Mouse (Mus musculus) splenic B cell, adult 2 months (primary cell): ENCODE results near the gene Peli2.

Experiments
- DNase-seq: peaks from one replicate; pipeline ENCODE4 v3.0.0-alpha.2; 2011; ENCODE audit warnings: low read depth, low spot score
- H3K27me3 ChIP-seq: 2 replicates; pipeline ENCODE4 v1.6.1; 2012; ENCODE audit warnings: mild to moderate bottlenecking, low read length, moderate library complexity, mixed read lengths; ENCODE audit not compliant: control insufficient read depth, poor library complexity, insufficient read depth, severe bottlenecking
- H3K36me3 ChIP-seq: 2 replicates; pipeline ENCODE4 v1.6.1; 2012; ENCODE audit warnings: mild to moderate bottlenecking, low read length, moderate library complexity, mixed read lengths; ENCODE audit not compliant: control insufficient read depth, poor library complexity, insufficient read depth, severe bottlenecking

Gene Peli2

GRCm38 (mm10) chr14:48132865-48133802 lies 12.5 kb downstream of the Peli2 start:
- Histone ChIP-seq H3K36me3 (no peaks in the 10 kb centered on the region), H3K27me3 (no peaks in the 10 kb centered on the region)
- DNase-seq = no peak

GRCm38 (mm10) chr14:48134344-48134743 lies 13.7 kb downstream of the Peli2 start:
- DNase-seq = no peak
- Histone ChIP-seq H3K27me3 (no peaks in the 10 kb centered on the region), H3K36me3 (no peaks in the 10 kb centered on the region)

DNA sequence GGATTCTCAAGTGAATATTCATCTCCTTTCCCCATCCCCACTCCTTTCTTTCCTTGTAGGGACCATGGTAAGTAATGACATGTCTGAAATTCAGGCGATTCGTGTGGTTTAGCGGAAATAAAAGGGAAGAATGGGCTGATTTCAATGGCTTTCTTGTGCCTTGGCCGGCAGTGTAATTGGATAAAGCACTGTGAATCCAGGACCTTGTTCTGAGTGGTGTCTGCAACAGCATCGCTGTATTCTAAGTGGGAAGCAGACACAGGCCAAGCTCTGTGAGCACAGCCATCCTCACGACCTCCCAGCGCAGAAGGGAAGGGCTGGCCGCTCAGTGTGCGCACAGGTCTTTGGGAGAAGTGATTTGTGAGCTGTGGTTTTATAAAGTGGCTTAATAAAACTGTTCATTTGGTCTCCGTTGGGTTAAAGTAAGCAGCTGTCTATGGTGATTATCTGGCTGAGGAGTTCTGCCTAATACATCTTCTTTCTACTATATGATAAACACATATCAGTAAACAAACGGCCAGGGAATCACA lies 15.3 kb downstream of the Peli2 start:
- no peaks in the 10 kb centered on the region for H3K36me3 ChIP-seq
- no peaks in the 10 kb centered on the region for H3K27me3 ChIP-seq
- no peak for DNase-seq

DNA sequence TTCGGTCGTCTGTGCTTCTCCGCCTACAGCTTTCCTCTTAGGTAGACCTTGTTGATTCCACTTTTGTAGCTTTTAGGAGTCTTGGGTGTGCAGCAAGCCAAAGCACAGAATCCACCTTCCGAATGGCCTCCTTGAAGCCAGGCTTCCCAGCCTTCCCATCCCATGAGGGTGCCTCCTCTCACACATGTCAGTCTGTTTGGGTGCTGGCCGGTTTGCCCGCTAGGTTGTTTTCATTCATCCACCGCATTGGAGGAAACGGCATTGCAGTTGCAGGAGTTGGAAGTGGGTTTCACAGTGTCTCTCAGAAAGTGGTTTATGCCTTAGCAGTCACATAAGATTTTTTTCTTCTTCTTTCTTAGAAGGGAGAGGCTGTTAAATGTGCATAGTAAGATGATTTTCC lies 17.1 kb downstream of the Peli2 start:
- H3K27me3 ChIP-seq = no peaks in the 10 kb centered on the region
- no peaks in the 10 kb centered on the region for H3K36me3 ChIP-seq
- no peak for DNase-seq

DNA sequence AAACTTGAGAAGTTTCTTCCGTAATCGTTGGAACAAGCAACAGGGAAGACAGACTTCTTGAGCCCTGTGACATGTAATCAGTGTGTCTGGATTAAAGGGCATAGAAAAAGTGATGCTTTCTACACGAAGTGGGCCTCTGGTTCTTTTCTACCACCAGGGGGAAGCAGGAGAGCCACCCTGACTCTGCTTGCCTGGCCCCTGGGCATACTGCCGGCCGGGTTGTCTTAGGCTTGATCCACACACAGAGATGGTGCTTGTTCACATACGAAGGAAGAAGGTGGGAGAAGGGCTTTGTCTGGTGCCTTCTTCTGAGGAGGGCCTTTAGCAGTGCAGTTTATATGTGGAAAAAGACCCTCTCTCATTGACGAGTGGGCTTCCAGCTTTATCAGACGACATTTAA lies 17.5 kb downstream of the Peli2 start:
- no peak for DNase-seq
- no peaks in the 10 kb centered on the region for H3K36me3 ChIP-seq

GRCm38 (mm10) chr14:48139409-48139808 lies 18.8 kb downstream of the Peli2 start:
- no peak for DNase-seq
- H3K27me3 ChIP-seq = no peaks in the 10 kb centered on the region
- no peaks in the 10 kb centered on the region for H3K36me3 ChIP-seq

More for the DNA sequence above, 17.5 kb downstream of the Peli2 start:
- no peaks in the 10 kb centered on the region for H3K27me3 ChIP-seq

DNA sequence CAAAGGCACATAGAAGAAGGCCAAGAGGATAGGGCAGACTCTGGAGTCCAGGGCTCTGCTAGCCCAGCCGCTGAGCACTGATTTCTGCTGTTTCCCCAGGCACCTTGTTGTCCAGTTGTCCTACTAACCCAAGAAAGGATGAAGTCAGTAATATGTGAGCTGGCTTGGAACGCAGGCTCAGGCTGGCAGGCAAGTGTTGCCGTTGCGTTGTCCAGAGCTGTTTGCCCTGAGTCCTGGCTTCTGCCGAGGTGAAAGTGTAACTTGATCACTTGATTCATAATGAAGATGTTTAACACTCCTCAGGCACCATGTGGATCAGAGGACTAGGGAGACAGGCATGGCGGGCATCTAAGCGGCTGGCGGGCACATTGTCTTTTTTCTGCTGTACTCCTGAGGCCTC lies 21.1 kb downstream of the Peli2 start:
- H3K27me3 ChIP-seq = no peaks in the 10 kb centered on the region
- no peaks in the 10 kb centered on the region for H3K36me3 ChIP-seq
- DNase-seq = no peak

DNA sequence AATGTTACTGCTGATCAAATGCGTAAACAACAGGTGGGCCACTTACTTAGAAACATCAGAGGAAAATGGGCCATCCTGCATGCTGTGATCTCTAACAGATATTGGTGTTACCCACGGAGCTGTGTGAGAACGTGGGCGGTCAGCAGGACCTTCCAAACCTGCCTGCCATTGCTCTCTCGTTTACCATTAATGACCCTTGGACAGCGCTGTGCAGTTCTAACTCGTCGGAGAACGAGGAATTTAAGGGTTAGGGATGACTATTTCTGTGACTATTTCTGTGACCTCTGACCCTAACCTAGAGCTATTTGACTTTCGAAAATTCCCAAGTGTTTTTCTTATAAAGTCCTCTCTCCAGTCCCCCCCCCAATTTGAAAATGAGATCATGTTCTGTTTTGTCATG lies 22.1 kb downstream of the Peli2 start:
- no peaks in the 10 kb centered on the region for H3K36me3 ChIP-seq
- no peaks in the 10 kb centered on the region for H3K27me3 ChIP-seq
- no peak for DNase-seq

DNA sequence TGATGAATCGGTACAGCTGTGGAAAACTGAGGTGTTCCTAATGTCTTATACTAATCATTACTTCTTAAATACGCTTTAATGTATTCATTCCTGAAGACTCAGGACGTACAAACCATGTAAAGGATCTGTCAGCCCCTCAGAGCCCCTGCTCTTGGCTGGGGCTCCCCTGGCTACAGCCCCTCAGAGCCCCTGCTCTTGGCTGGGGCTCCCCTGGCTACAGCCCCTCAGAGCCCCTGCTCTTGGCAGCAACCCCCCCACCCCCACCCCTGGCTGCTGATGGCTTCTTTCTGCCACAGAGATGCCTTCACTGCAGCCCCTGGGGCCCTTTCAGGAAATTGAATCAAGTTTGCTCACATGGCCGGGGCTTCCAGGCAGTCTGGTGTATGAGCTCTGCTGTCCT lies 22.5 kb downstream of the Peli2 start:
- Histone ChIP-seq H3K27me3 (no peaks in the 10 kb centered on the region), H3K36me3 (no peaks in the 10 kb centered on the region)
- no peak for DNase-seq

DNA sequence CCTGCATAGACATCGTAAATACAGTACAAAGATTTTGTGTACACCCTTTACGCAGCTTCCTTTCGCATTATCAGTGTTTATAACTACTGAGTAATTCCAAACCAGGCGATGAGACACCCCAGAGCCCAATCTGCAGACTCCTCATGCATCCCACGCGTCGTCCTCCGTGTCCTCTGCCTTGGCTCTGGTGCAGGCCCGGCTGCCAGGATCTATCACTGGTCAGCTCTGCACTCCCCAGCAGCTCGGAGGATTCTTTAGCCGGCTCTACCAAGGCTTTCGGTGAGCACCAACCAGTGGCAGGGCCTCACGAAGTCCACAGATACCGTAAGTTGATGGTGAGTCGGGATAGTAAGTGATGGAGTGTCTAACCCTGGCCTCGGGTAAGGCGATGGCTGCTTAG lies 23.7 kb downstream of the Peli2 start:
- H3K36me3 ChIP-seq = no peaks in the 10 kb centered on the region
- DNase-seq = no peak
- H3K27me3 ChIP-seq = no peaks in the 10 kb centered on the region

DNA sequence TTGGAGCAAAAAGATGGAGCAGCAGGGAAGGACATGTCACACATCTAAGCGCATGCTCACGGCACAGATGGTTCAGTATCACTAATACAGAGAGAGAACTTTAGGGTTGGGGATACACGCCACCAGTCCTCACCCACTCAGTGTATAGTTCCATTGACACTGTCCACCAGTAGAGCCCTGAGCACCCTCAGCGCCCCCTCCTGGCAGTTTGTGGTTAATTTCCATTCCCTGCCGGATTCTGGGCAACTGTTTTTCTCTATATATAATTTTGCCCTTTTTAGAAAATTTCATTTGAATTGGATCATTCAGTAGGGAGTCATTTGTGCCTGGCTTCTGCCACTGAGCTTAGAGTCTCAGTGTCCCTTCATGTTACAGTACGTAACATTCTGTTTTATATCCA lies 27.1 kb downstream of the Peli2 start:
- DNase-seq = no peak
- Histone ChIP-seq H3K27me3 (no peaks in the 10 kb centered on the region), H3K36me3 (no peaks in the 10 kb centered on the region)

- Histone ChIP-seq H3K27me3 (no peaks in the 10 kb centered on the region), H3K36me3 (no peaks in the 10 kb centered on the region)
- no peak for DNase-seq
Measured at GRCm38 (mm10) chr14:48148615-48149014, 28.0 kb downstream of the Peli2 start.

DNA sequence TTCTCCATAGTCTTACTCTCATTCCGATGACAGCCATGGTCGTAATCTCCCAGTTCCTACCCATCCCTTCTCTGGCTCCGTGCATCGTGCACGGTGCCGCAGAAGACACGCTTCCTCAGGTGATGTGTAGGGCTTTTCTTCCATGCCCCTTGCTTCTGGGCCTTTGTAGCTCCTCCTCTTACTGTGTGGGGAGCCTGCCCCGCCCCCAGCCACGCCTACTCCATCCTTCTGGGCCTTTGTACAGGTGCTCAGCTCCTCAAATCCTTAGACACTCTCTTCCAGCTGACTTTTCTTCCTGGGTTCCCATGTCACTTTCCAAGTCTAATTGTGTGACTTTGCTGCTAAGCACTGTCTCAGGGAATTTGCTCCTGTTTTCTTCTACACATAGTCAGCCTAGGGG lies 28.7 kb downstream of the Peli2 start:
- DNase-seq = no peak
- Histone ChIP-seq H3K36me3 (no peaks in the 10 kb centered on the region), H3K27me3 (no peaks in the 10 kb centered on the region)

- DNase-seq = no peak
- no peaks in the 10 kb centered on the region for H3K27me3 ChIP-seq
- H3K36me3 ChIP-seq = no peaks in the 10 kb centered on the region
Measured at GRCm38 (mm10) chr14:48150903-48151302, 30.3 kb downstream of the Peli2 start.

- no peak for DNase-seq
- no peaks in the 10 kb centered on the region for H3K27me3 ChIP-seq
- no peaks in the 10 kb centered on the region for H3K36me3 ChIP-seq
Measured at GRCm38 (mm10) chr14:48151554-48151953, 30.9 kb downstream of the Peli2 start.
